Mouse (Mus musculus): ENCODE data around the gene Cpe. TPM values are rescaled to one million over a fixed set of nuclear protein-coding genes. Genes with fewer than 3 reads are reported as not detected.

The Cpe gene
- polyA plus RNA-seq, 1 experiment from 2014 or later, result 49.1 TPM

DNA sequence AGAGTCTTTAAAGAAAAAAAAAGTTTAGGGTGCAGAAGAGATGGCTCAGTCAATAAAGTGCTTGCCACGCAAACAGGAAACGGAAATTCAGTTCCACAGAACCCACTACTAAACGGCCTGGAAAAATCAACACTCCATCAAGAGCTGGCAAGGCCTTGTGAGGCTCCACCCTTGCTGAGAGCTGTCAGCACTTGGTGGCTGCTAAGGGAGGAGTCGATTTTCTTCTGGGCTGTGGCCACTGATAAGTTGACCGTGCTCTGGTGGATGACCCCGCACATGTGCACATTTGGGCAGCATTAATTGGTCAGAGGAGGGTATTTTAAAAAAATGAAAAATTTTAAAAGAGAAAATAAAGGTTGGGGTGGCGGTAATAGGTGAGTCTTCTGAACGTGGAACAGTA is 114.6 kb downstream of the Cpe start:
- no peaks in the 10 kb centered on the region for H3K4me1 ChIP-seq (replicated peaks; ENCODE audit: control insufficient read depth, insufficient read depth, low read length)
- no peaks in the 10 kb centered on the region for H3K27me3 ChIP-seq (ENCODE audit: control insufficient read depth, insufficient read depth, low read depth, low read length)
- H3K27ac ChIP-seq (ENCODE audit: low read length), result no peak overlapping the region
- no peak for ATAC-seq (ENCODE audit: low read depth)
- H3K9ac ChIP-seq (ENCODE audit: low read length), result no peak overlapping the region
- no peak overlapping the region for H3K4me2 ChIP-seq (ENCODE audit: low read depth, low read length)
- no peaks in the 10 kb centered on the region for H3K36me3 ChIP-seq (ENCODE audit: control insufficient read depth, insufficient read depth, low read length)
- no peaks in the 10 kb centered on the region for H3K9me3 ChIP-seq (ENCODE audit: control insufficient read depth, low read length)
- WGBS, result 36% methylated on average over 8 of the region's 8 CpGs
- H3K4me3 ChIP-seq (ENCODE audit: low read length), result no peak overlapping the region

DNA sequence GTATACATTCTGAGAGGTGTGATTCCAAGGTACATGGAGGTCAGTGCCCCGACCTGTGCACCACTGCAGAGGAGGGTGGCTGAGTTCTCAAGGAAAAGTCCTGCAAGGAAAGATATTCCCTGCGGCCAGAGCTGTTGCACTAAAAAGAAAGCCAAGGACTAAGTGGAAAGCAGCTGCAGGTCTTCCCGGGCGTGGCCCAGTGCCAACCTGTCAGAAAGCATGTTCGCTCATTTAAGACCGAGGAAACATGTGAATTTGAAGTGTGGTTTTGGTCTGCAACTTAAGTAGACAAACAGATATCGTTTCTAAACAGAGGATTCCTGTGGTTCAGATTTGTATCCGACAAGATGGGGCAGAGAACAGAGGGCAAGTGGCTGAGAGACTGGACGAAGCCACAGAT is 117.9 kb downstream of the Cpe start:
- WGBS, result 66% methylated on average over 9 of the region's 9 CpGs
- no peak for ATAC-seq (ENCODE audit: low read depth)
- H3K27ac ChIP-seq (ENCODE audit: low read length), result no peak overlapping the region

DNA sequence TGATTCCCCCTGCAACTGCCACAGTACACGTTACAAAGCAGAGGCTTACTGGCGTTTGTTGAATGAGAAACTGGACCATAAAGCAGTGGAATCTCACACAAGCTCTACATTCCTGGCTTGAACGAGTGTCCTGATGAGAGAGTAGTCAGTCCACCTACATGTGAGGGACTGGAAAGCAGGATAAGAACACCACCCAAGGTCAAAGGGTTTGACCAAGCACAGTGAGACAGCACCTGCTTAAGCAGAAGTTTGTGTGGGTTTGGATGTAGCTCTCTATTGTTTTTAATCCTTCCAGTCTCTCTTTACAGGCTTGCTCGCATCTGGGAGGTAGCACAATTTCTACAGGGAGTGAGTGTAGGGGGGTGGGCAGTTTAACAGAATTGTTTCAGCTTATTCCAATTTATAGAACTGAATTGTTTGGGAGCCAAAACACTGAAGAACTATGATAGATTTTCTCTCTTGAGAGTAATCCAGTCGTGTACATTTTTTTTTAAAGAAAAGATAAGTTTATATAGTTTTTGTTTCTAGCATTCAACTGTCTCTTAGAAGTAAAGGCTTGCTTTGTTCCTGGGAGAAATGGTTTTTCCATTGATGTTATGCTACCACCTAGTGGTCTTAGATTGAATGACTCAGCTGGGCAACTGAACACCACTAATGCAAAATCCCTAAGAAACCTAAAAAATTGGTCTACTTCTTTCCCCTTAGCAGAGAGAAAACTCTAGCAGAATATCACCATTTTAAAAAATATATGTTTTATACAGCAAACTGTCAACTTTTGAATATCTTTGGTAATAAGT is 144.6 kb downstream of the Cpe start:
- Histone ChIP-seq H3K4me1 (replicated peaks; ENCODE audit: control insufficient read depth, insufficient read depth, low read length) (no peaks in the 10 kb centered on the region), H3K27ac (ENCODE audit: low read length) (no peak overlapping the region), H3K4me2 (ENCODE audit: low read depth, low read length) (no peak overlapping the region), H3K36me3 (ENCODE audit: control insufficient read depth, insufficient read depth, low read length) (no peaks in the 10 kb centered on the region), H3K9ac (ENCODE audit: low read length) (no peak overlapping the region), H3K4me3 (ENCODE audit: low read length) (no peak overlapping the region), H3K27me3 (ENCODE audit: control insufficient read depth, insufficient read depth, low read depth, low read length) (no peaks in the 10 kb centered on the region), H3K9me3 (ENCODE audit: control insufficient read depth, low read length) (no peaks in the 10 kb centered on the region; the same call in 1 of the 2 replicates)
- ATAC-seq (ENCODE audit: low read depth), result no peak
- WGBS, result 28% methylated on average over 5 of the region's 5 CpGs

More for the DNA sequence above, 117.9 kb downstream of the Cpe start:
- H3K4me1 ChIP-seq (replicated peaks; ENCODE audit: control insufficient read depth, insufficient read depth, low read length), result no peaks in the 10 kb centered on the region
- no peaks in the 10 kb centered on the region for H3K9me3 ChIP-seq (ENCODE audit: control insufficient read depth, low read length)
- H3K4me2 ChIP-seq (ENCODE audit: low read depth, low read length), result no peak overlapping the region
- no peak overlapping the region for H3K4me3 ChIP-seq (ENCODE audit: low read length)
- H3K36me3 ChIP-seq (ENCODE audit: control insufficient read depth, insufficient read depth, low read length), result no peaks in the 10 kb centered on the region
- no peak overlapping the region for H3K9ac ChIP-seq (ENCODE audit: low read length)
- H3K27me3 ChIP-seq (ENCODE audit: control insufficient read depth, insufficient read depth, low read depth, low read length), result no peaks in the 10 kb centered on the region

DNA sequence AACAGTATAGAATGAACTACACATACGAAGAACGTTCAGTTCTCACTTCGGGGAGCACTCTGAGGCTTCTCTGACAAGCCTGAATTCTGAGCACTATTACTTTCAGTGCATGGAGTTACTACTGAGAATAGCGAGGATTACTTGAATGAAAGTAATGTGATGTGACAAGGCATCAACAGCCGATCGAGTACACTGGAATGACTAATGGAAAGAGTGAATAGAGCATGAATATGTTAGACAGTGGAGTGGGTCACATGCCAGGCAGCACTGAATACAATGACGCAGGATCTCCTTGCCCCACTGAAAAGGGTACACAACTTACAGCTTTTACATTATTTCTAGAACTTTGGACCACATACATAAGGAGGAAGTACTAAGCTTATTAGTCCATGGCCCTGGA is 149.4 kb downstream of the Cpe start:
- H3K4me1 ChIP-seq (replicated peaks; ENCODE audit: control insufficient read depth, insufficient read depth, low read length), result no peaks in the 10 kb centered on the region
- H3K36me3 ChIP-seq (ENCODE audit: control insufficient read depth, insufficient read depth, low read length), result no peaks in the 10 kb centered on the region
- no peaks in the 10 kb centered on the region for H3K27me3 ChIP-seq (ENCODE audit: control insufficient read depth, insufficient read depth, low read depth, low read length)
- peaks cover 5% of the 10 kb centered on the region; the same call in 1 of the 2 replicates for H3K9me3 ChIP-seq (ENCODE audit: control insufficient read depth, low read length)
- no peak overlapping the region for H3K4me3 ChIP-seq (ENCODE audit: low read length)
- H3K9ac ChIP-seq (ENCODE audit: low read length), result no peak overlapping the region
- WGBS, result 89% methylated on average over 7 of the region's 7 CpGs
- no peak overlapping the region for H3K4me2 ChIP-seq (ENCODE audit: low read depth, low read length)
- no peak for ATAC-seq (ENCODE audit: low read depth)
- no peak overlapping the region for H3K27ac ChIP-seq (ENCODE audit: low read length)

Other genes with a start within 250 kb of the Cpe start
- gene Msmo1, start 40.7 kb upstream of the Cpe start, polyA plus RNA-seq (2015; fragmentation: Nextera tagmentation; extraction: Ambion mirVana), result 44.1 and 47.5 TPM in 2 replicates
- 3.9 and 4.2 TPM in 2 replicates for gene Klhl2, start 157.0 kb upstream of the Cpe start, polyA plus RNA-seq (2015; fragmentation: Nextera tagmentation; extraction: Ambion mirVana)